Mouse (Mus musculus): ENCODE data around the gene Abca12. TPM values are rescaled to one million over a fixed set of nuclear protein-coding genes. Genes with fewer than 3 reads are reported as not detected.

The Abca12 gene
- total RNA-seq (2021) = 1 to 10 TPM; 3.0 to 3.4 TPM

- intact Hi-C loops (cut with DNase I) = no loop called here
- DNase-seq (ENCODE audit: low spot score) = no peak
Observed at GRCm38 (mm10) chr1:71414810-71415209, at the start of gene Abca12. Gene Abca12 (minus strand): TSS chr1:71414910.

DNA sequence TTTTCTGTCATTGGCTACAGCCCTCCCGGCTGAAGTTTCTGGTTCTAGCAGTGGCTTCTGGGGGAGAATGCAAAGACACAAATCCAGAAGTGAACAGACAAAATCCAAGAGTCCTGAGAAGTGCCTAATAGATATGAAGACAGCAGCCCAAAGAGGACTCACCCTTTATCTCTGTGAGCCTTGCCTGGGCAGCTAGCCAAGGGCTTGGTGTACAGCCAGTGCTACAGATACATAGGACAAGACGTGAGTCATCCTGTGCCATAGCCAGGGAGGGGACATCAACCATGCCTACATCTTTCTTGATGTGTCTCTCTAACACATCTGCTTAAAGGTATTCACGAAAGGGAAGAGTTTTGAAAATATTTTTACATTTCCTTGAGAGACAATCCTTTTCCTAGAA, 43.3 kb upstream of the Abca12 start:
- no peak for DNase-seq (ENCODE audit: low spot score)
- intact Hi-C loops (cut with DNase I) = no loop called here

DNA sequence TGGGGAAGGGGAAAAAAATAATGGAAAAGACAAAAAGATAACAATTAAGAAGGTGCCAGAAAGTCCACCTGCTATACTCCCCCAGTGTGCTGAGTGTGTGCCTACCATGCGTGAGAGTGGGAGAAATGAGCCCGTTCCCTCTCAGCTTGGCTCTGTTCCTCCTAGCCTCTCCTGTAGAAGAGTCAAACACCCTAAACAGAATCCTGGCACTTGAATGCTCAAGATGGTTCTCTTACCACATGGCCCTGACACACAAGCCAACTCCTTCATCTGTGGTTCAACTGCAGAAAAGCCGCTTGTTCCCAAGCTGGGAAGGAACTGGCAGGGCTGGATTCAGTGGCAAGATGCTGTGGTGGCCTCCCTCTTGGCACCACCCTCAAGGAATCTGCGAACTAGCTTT, 32.7 kb upstream of the Abca12 start:
- DNase-seq (ENCODE audit: low spot score) = no peak
- intact Hi-C loops (cut with DNase I) = no loop called here

GRCm38 (mm10) chr1:71421741-71422333, 7.1 kb upstream of the Abca12 start:
- DNase-seq (ENCODE audit: low spot score) = no peak
- intact Hi-C loops (cut with DNase I) = no loop called here

GRCm38 (mm10) chr1:71418467-71418866, 3.8 kb upstream of the Abca12 start:
- intact Hi-C loops (cut with DNase I) = no loop called here
- DNase-seq (ENCODE audit: low spot score) = no peak

DNA sequence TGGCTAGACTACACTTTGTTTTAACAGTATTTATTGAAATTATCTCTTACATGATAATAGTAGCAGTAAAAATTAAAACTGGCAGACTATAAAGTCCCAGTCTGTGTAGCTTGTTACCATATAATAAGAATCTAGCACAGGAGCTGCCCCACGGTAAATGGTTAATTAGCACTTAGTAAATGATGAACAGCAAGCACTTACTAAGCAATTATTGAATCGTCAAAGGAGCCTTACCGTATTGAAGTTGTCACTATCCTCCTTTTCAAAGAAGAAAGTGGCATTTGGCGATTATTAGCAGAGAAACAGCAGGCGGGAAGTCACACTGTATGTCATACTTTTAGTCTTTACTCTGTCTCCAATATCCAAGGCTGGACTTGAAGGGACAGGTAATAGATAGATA, 3.2 kb upstream of the Abca12 start:
- intact Hi-C loops (cut with DNase I) = no loop called here
- DNase-seq (ENCODE audit: low spot score) = no peak

DNA sequence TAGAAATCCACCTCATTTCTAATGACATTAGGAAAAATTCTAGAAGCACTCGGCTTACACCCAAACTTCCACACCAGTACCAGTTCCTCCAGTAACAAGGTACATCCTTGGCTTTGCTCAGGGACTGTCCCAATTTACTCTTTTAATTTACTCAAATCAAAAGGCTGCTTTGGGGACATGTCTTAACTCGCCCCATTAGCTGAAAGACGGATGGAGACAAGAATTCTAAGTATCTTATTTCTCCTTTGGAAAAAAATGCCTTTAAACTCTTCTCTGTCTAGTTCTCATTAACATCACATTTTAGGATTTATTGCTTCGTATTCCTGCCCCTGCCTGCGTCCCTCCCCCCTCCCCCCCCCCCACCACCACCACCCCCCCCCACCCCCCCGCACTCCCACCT, 626 bp downstream of the Abca12 start:
- intact Hi-C loops (cut with DNase I) = no loop called here
- DNase-seq (ENCODE audit: low spot score) = no peak

DNA sequence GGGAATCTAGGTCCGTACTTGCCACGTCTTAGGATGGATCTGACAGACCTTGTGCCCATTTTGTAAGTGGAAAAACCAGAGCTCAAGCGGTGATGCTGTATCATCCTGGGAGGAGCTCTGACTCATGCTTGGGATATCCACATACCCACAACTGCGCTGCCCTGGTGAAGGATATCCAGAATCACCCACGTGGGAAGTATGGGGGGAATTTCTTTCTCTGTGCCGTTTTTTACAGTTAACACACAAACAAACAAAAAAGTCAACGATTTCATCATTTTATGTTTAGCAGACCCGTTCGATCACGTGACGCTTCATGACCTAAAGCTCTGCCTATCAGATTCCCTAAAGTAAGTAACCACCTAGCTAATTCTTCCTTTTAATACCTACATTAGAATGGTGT, 1.6 kb downstream of the Abca12 start:
- intact Hi-C loops (cut with DNase I) = no loop called here

GRCm38 (mm10) chr1:71407711-71408110, 7.0 kb downstream of the Abca12 start:
- DNase-seq (ENCODE audit: low spot score) = no peak
- intact Hi-C loops (cut with DNase I) = no loop called here

More for the DNA sequence above, 1.6 kb downstream of the Abca12 start:
- no peak for DNase-seq (ENCODE audit: low spot score)

- intact Hi-C loops (cut with DNase I) = no loop called here
- DNase-seq (ENCODE audit: low spot score) = no peak
Observed at GRCm38 (mm10) chr1:71397635-71398034, 17.1 kb downstream of the Abca12 start.

GRCm38 (mm10) chr1:71396105-71396504, 18.6 kb downstream of the Abca12 start:
- DNase-seq (ENCODE audit: low spot score) = no peak
- intact Hi-C loops (cut with DNase I) = no loop called here

- intact Hi-C loops (cut with DNase I) = no loop called here
- no peak for DNase-seq (ENCODE audit: low spot score)
Observed at GRCm38 (mm10) chr1:71394177-71394576, 20.5 kb downstream of the Abca12 start.

- DNase-seq (ENCODE audit: low spot score) = no peak
- intact Hi-C loops (cut with DNase I) = no loop called here
Observed at GRCm38 (mm10) chr1:71393489-71393888, 21.2 kb downstream of the Abca12 start.

DNA sequence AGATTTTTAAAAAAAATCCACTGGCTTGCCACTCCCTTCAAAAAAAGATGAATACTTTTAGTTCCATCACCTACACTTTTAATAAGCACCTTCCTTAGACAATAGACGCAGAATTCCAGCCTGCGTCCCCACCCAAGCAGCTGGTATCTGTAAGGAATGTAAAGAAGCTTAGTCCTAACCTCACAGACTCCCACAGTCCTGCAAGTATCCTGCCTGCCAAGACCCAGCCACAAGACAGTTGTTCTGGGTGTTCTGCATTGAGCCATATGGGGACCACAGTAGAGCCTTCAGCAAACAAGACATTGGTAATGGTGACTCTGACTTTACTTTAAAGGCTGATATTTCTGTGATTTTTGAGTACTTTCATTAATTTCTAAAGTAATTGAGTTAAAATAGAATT, 22.2 kb downstream of the Abca12 start:
- intact Hi-C loops (cut with DNase I) = no loop called here

GRCm38 (mm10) chr1:71386593-71386992, 28.1 kb downstream of the Abca12 start:
- intact Hi-C loops (cut with DNase I) = no loop called here
- no peak for DNase-seq (ENCODE audit: low spot score)

More for the DNA sequence above, 22.2 kb downstream of the Abca12 start:
- DNase-seq (ENCODE audit: low spot score) = no peak

DNA sequence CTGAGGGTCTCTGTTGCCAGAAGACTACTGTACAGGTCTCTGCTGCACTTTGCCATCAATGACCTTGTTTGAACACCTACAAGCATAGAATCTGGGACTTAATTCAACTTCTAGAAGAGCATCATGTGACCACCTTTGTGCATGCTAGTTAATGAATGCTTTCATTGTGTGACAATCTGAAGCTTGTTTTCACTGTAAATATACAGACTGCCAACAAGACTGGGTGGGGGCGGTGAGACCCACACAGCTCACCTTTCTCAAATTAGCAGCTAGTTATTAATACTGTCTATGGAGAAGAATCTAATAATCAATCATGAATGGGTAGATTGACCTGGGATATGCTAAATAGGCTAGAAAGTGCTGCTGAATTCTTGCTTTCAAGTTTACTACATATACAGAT, 30.6 kb downstream of the Abca12 start:
- no peak for DNase-seq (ENCODE audit: low spot score)
- intact Hi-C loops (cut with DNase I) = no loop called here

- no peak for DNase-seq (ENCODE audit: low spot score)
- intact Hi-C loops (cut with DNase I) = no loop called here
Observed at GRCm38 (mm10) chr1:71373090-71373489, 41.6 kb downstream of the Abca12 start.

GRCm38 (mm10) chr1:71370266-71370665, 44.4 kb downstream of the Abca12 start:
- no peak for DNase-seq (ENCODE audit: low spot score)
- intact Hi-C loops (cut with DNase I) = no loop called here

DNA sequence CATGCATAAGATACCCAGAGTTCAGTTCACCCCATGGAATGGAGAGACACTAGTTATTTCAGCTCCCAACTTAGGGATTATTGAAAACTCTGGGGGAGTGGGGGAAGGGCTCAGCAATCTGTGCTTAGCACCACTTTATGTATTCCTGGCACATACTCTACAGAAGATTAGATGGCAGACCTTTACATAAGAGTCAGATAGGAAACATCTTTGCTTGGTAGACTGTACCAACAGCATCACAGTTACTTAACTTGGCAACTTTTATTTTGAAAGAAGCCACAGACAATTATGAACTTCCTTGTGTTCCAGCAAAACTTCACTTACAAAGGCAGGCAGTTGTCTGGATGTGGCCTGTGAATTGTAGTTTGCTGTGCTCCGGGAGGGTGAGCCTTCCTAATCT, 46.9 kb downstream of the Abca12 start:
- DNase-seq (ENCODE audit: low spot score) = no peak
- intact Hi-C loops (cut with DNase I) = no loop called here

DNA sequence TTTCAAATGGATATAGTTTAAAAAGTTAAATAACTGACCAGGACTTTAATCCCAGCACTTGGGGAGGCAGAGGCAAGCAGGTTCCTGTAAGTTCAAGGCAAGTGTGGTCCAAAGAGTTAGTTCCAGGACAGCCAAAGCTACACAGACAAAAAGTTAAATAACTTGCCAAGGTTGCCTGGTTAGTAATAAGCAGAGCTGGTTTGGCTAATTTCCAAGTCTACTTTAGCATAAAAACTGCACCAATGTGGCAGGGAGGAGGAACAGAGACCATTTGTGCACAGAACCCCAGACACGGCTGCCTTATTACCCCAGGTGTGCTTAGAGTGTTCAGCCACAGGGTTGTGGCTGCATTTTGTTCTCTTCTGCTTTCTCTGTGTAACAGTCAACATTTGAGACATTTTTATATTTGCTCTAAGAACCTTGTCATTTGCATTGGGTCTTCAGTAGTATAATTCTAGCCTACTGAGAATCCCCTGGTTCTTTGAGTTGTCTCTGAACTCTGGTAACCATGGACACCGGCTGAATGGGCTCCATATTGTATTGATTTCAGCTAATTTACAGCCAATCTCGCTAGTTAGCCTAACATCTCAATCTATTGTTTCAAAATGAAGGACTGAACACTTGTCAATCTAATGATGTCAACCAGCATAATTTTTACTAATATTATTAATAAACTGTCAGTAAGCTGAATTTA, 71.7 kb downstream of the Abca12 start:
- no peak for DNase-seq (ENCODE audit: low spot score)
- intact Hi-C loops (cut with DNase I) = no loop called here

GRCm38 (mm10) chr1:71342261-71342594, 72.5 kb downstream of the Abca12 start:
- intact Hi-C loops (cut with DNase I) = no loop called here
- DNase-seq (ENCODE audit: low spot score) = no peak

Data from heart, postnatal 25 days (tissue).